Mouse (Mus musculus): Measurements from ENCODE around the gene Tcte2. TPM values are rescaled to one million over a fixed set of nuclear protein-coding genes. Genes with fewer than 3 reads are reported as not detected.
"Not testable (repeated sequence)": the region's sequence is repeated elsewhere in the genome, so short reads cannot be mapped to it uniquely, and the experiment has no call there.

Tcte2 gene
- 6.2 and 8.1 TPM in 2 replicates for polyA plus RNA-seq (2012; rRNA removed)

DNA sequence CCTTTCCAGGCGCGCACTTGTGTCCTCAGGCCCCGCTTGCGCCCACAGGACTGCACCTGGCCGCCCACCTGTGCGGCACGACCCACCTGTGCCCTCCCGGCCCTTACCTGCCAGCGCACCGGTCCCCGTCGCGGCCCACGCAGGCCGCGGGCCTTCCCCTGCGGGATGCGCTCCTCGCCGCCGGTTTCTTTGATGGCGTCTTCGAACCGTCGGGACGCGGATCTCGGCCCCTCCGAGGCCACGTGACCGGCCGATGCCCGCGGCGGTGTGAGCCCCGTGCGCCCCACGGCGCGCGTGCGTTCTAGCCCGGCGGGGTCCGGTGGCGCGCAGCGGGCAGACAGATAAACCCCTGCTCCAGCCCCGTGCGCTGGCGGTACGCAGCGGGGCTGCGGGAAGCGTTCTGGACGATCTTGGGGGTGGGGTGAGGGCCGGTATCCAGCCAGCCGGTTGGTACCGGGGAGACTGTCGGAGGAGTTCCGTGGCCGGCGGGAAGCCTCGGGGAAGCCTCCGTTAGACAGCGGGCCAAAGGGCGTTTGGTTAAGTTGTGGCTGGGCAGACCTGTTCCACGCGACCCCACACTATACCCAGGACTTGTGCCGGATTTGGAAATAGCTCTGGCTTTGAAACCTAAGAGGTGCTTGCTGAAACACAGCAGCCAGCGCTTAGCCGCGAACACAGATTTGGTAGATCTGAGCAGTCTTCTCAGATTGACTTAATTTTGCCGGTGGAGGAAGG is at the start of gene Tcte2:
Gene Tcte2 (minus strand): TSS at position 647 of the 735 bp plus-strand sequence.
- no peak for TF ChIP-seq POLR2A (IDR thresholded peaks at IDR 0.05; ENCODE audit: borderline replicate concordance, extremely low read depth, low read depth, low read length)
- TF ChIP-seq CTCF (IDR thresholded peaks at IDR 0.05; ENCODE audit: insufficient read depth, low read length), result no peak
- under 1% methylated on average over 74 of the region's 74 CpGs for WGBS
- H3K4me1 ChIP-seq (ENCODE audit: control insufficient read depth, insufficient read depth, low read length), result peaks cover 9% of the 10 kb centered on the region; the same call in 1 of the 2 replicates
- H3K4me3 ChIP-seq (replicated peaks; ENCODE audit: extremely low read depth, low read depth, low read length), result peak within 1 kb of the TSS; percentile 73
- peak; percentile 59 for DNase-seq

DNA sequence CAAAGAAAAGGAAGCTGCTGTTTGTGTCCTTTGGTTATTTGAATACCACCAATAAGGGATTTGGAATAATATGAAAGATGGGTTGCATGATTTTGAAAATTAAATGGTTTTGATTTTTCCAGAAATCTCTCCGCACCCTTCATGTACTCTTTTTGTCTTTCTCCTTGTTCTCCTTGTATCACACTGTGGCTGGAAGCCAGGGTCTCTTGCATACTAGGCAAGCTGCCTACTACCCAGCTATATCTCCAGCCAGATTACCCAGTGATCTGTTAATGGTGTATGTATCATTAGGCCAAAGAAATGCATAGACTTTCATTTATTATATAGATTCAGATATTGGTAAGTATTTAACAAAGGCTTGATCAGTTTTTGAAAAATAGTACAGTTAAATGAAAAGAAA is 44.4 kb upstream of the Tcte2 start:
- Histone ChIP-seq H3K4me1 (ENCODE audit: control insufficient read depth, insufficient read depth, low read length) (no peaks in the 10 kb centered on the region), H3K4me3 (replicated peaks; ENCODE audit: extremely low read depth, low read depth, low read length) (no peak overlapping the region)
- DNase-seq, result no peak
- no peak for TF ChIP-seq CTCF (IDR thresholded peaks at IDR 0.05; ENCODE audit: insufficient read depth, low read length)
- no peak for TF ChIP-seq POLR2A (IDR thresholded peaks at IDR 0.05; ENCODE audit: borderline replicate concordance, extremely low read depth, low read depth, low read length)
- 95% methylated on average over 1 of the region's 1 CpGs for WGBS

DNA sequence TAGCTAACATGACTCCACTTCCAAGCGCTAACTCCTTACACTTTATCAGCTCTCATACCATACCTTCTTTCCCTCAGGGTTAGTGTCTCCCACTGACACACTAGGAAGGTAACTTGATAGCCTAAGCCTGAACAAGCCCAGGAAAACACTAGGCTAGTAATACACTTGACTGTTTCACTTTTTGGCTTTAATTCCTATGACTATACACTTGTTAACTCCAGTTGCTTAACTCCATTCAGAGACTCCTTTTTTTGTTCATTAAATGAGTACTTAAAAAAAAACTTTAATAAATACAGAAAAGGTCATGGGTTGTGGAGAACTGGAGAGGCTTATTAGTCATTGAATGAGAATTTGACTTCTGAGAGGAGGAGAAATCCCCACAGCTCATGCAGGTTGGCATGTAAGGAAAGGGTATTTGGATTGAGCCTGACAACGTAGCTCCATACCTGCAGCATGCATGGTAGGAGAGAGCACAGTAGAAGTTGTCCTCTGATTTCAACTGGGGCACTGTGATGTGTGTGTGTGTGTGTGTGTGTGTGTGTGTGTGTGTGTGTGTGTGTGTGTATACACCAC is 41.3 kb upstream of the Tcte2 start:
- 67% methylated on average over 2 of the region's 2 CpGs for WGBS

DNA sequence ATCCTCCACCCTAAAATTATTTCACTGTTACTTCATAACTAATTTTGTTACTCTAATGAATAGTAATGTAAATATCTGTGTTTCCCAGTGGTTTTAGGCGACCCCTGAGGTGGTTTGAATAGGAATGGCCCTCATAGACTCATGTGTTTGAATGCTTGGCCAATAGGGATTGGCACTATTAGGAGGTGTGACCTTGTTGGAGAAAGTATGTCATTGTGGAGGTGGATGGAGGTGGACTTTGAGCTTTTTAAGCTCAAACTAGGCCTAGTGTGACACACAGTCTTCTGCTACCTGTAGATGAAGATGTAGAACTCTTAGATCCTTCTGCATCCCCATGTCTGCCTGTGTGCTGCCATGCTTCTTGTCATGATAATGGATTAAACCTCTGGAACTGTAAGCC is 36.1 kb upstream of the Tcte2 start:
- WGBS, result 74% methylated on average over 1 of the region's 1 CpGs
- no peak for DNase-seq
- Histone ChIP-seq H3K4me3 (replicated peaks; ENCODE audit: extremely low read depth, low read depth, low read length) (no peak overlapping the region), H3K4me1 (ENCODE audit: control insufficient read depth, insufficient read depth, low read length) (peaks cover 3% of the 10 kb centered on the region)
- TF ChIP-seq CTCF (IDR thresholded peaks at IDR 0.05; ENCODE audit: insufficient read depth, low read length), result no peak
- no peak for TF ChIP-seq POLR2A (IDR thresholded peaks at IDR 0.05; ENCODE audit: borderline replicate concordance, extremely low read depth, low read depth, low read length)

More for the DNA sequence above, 41.3 kb upstream of the Tcte2 start:
- Histone ChIP-seq H3K4me1 (ENCODE audit: control insufficient read depth, insufficient read depth, low read length) (no peaks in the 10 kb centered on the region), H3K4me3 (replicated peaks; ENCODE audit: extremely low read depth, low read depth, low read length) (no peak overlapping the region)
- DNase-seq, result no peak
- no peak for TF ChIP-seq CTCF (IDR thresholded peaks at IDR 0.05; ENCODE audit: insufficient read depth, low read length)
- no peak for TF ChIP-seq POLR2A (IDR thresholded peaks at IDR 0.05; ENCODE audit: borderline replicate concordance, extremely low read depth, low read depth, low read length)

- not testable (repeated sequence) for H3K4me3 ChIP-seq (replicated peaks; ENCODE audit: extremely low read depth, low read depth, low read length); DNase-seq; H3K4me1 ChIP-seq (ENCODE audit: control insufficient read depth, insufficient read depth, low read length)
- 27% methylated on average over 2 of the region's 2 CpGs for WGBS
Measured at GRCm38 (mm10) chr17:13790033-13790432, 28.4 kb upstream of the Tcte2 start.

DNA sequence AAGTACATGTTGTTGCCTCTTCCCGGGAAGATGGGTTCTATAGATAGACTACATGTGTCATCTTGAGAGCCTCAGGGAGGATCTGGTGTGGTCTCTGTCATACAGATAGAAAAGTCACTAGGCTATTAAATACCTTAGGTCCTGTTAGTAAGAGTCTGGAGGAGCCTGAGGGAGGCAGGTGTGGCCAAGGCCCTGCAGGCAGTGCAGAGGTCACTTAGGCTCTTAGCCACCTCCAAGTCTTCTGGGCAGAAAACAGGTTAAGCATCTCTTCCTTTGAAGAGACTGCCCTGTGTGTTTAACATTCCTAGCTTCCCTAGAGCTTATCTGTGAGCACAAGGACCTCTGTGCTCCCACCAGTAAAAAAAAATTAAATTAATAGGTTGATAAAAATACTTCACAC is 21.8 kb upstream of the Tcte2 start:
- TF ChIP-seq POLR2A (IDR thresholded peaks at IDR 0.05; ENCODE audit: borderline replicate concordance, extremely low read depth, low read depth, low read length), result no peak
- no peak for TF ChIP-seq CTCF (IDR thresholded peaks at IDR 0.05; ENCODE audit: insufficient read depth, low read length)
- no peak for DNase-seq
- H3K4me1 ChIP-seq (ENCODE audit: control insufficient read depth, insufficient read depth, low read length), result peaks cover 9% of the 10 kb centered on the region
- 49% methylated on average over 1 of the region's 1 CpGs for WGBS
- H3K4me3 ChIP-seq (replicated peaks; ENCODE audit: extremely low read depth, low read depth, low read length), result no peak overlapping the region

GRCm38 (mm10) chr17:13781948-13782347 is 20.3 kb upstream of the Tcte2 start:
- no peak overlapping the region for H3K4me3 ChIP-seq (replicated peaks; ENCODE audit: extremely low read depth, low read depth, low read length)
- no peak for DNase-seq
- 70% methylated on average over 5 of the region's 5 CpGs for WGBS
- H3K4me1 ChIP-seq (ENCODE audit: control insufficient read depth, insufficient read depth, low read length), result peaks cover 14% of the 10 kb centered on the region
- TF ChIP-seq CTCF (IDR thresholded peaks at IDR 0.05; ENCODE audit: insufficient read depth, low read length) (no peak), POLR2A (IDR thresholded peaks at IDR 0.05; ENCODE audit: borderline replicate concordance, extremely low read depth, low read depth, low read length) (no peak)

DNA sequence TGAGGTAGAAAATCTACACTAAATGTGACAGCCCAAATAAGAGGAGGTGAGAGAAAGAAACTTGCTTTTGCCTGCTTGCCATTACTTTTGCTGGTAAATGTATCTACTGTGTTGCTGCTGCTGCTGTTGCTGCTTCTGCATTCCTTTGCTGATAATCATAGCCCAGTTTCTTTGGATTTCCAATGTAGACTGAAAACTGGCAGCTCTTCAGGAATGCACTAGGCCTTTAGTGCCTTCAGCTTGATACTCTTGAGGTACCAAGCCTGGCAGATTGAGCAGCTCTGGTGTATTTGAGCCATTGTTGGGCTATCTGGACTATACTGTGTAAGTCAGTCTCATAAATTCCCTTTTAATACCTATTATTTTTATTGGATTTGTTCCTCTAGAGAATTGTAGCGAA is 17.2 kb upstream of the Tcte2 start:
- TF ChIP-seq POLR2A (IDR thresholded peaks at IDR 0.05; ENCODE audit: borderline replicate concordance, extremely low read depth, low read depth, low read length), result no peak
- TF ChIP-seq CTCF (IDR thresholded peaks at IDR 0.05; ENCODE audit: insufficient read depth, low read length), result no peak
- Histone ChIP-seq H3K4me3 (replicated peaks; ENCODE audit: extremely low read depth, low read depth, low read length) (no peak overlapping the region), H3K4me1 (ENCODE audit: control insufficient read depth, insufficient read depth, low read length) (peaks cover 7% of the 10 kb centered on the region)
- no peak for DNase-seq
- 93% methylated on average over 1 of the region's 1 CpGs for WGBS

DNA sequence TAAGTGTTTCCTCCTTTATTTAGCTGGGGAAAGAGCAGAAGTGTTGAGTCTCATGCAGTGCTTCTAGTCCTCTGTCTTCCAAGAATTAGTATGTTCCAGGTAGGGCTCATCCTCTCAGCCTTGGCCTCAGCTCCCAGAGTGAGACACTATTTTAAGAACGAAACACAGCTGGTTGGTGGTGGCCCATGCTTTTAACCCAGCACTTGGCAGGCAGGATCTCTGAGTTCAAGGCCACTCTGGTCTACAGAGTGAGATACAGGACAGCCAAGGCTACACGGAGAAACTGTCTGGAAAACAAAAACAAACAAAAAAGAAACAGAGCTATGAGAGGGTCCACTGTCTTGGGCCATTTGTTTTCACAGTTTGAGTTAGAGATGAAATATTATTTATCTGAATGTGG is 16.1 kb upstream of the Tcte2 start:
- 32% methylated on average over 2 of the region's 2 CpGs for WGBS
- H3K4me1 ChIP-seq (ENCODE audit: control insufficient read depth, insufficient read depth, low read length), result peaks cover 7% of the 10 kb centered on the region
- TF ChIP-seq POLR2A (IDR thresholded peaks at IDR 0.05; ENCODE audit: borderline replicate concordance, extremely low read depth, low read depth, low read length) (no peak), CTCF (IDR thresholded peaks at IDR 0.05; ENCODE audit: insufficient read depth, low read length) (no peak)
- DNase-seq, result no peak
- H3K4me3 ChIP-seq (replicated peaks; ENCODE audit: extremely low read depth, low read depth, low read length), result no peak overlapping the region

DNA sequence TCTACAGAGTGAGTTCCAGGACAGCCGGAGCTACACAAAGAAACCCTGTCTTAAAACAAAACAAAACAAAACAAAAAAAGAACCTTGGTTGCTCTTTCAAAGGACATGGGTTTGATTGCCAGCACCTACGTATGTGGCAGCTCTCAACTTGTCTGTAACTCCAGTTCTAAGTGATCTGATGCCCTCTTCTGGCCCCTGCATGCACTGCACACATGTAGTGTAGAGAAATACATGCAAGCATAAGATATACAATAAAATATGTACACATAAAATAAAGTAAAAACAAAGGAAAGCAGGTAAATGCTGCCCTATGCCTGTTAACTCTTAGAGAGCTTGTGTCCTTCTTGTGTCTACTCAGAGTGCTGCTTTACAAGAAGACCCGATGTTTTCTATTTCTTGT is 7.6 kb upstream of the Tcte2 start:
- no peak for TF ChIP-seq POLR2A (IDR thresholded peaks at IDR 0.05; ENCODE audit: borderline replicate concordance, extremely low read depth, low read depth, low read length)
- no peak for TF ChIP-seq CTCF (IDR thresholded peaks at IDR 0.05; ENCODE audit: insufficient read depth, low read length)
- Histone ChIP-seq H3K4me1 (ENCODE audit: control insufficient read depth, insufficient read depth, low read length) (peaks cover 3% of the 10 kb centered on the region), H3K4me3 (replicated peaks; ENCODE audit: extremely low read depth, low read depth, low read length) (no peak overlapping the region)
- WGBS, result 87% methylated on average over 3 of the region's 3 CpGs
- no peak for DNase-seq

All from lung, adult 2 months (tissue).